Mouse (Mus musculus) layer of hippocampus, adult 9-10 months (tissue): ENCODE data around the gene Timmdc1.

Experiments
- DNase-seq: peaks from one replicate; pipeline ENCODE4 v3.0.0; 2022; ENCODE audit warnings: low spot score

The Timmdc1 gene

GRCm38 (mm10) chr16:38463305-38463704 lies 59.2 kb downstream of the Timmdc1 start:
- DNase-seq: no peak

- DNase-seq: no peak
Observed at GRCm38 (mm10) chr16:38462161-38462560, 60.3 kb downstream of the Timmdc1 start.

- no peak for DNase-seq
Observed at GRCm38 (mm10) chr16:38461749-38462148, 60.7 kb downstream of the Timmdc1 start.

- no peak for DNase-seq
Observed at GRCm38 (mm10) chr16:38459990-38460389, 62.5 kb downstream of the Timmdc1 start.

- no peak for DNase-seq
Observed at GRCm38 (mm10) chr16:38458600-38459280, 63.7 kb downstream of the Timmdc1 start.

- DNase-seq: no peak
Observed at GRCm38 (mm10) chr16:38456812-38457567, 65.5 kb downstream of the Timmdc1 start.

GRCm38 (mm10) chr16:38455511-38456418 lies 66.7 kb downstream of the Timmdc1 start, which contains the start of gene Cd80:
Cd80 (plus strand) TSS chr16:38455561.
- DNase-seq: no peak

GRCm38 (mm10) chr16:38454533-38455254 lies 67.8 kb downstream of the Timmdc1 start:
- no peak for DNase-seq

- no peak for DNase-seq
Observed at GRCm38 (mm10) chr16:38453952-38454351, 68.5 kb downstream of the Timmdc1 start.

GRCm38 (mm10) chr16:38453203-38453553 lies 69.3 kb downstream of the Timmdc1 start:
- DNase-seq: no peak

- peak; percentile 61 for DNase-seq
Observed at GRCm38 (mm10) chr16:38452442-38453202, 69.8 kb downstream of the Timmdc1 start, which contains the start of gene Adprh. Adprh (minus strand) TSS chr16:38452703.

- DNase-seq: no peak
Observed at GRCm38 (mm10) chr16:38451421-38452205, 70.8 kb downstream of the Timmdc1 start.

GRCm38 (mm10) chr16:38450707-38451106 lies 71.8 kb downstream of the Timmdc1 start:
- no peak for DNase-seq

- DNase-seq: no peak
Observed at GRCm38 (mm10) chr16:38448458-38448857, 74.0 kb downstream of the Timmdc1 start.
